Mouse (Mus musculus) cortical plate, adult 2 months (tissue): ENCODE measurements around the gene Snrnp25.

Experiments
- CTCF ChIP-seq: fragments of 200-500 bp; IDR thresholded peaks from 2 replicates; pipeline ENCODE4 v1.5.1; 2011; ENCODE audit warnings: mild to moderate bottlenecking, control low read depth, low read length; ENCODE audit not compliant: insufficient read depth; ENCODE audit errors: extremely low read depth
- POLR2A ChIP-seq: fragments of 200-500 bp; IDR thresholded peaks from 2 replicates; pipeline ENCODE4 v1.6.1; 2011; ENCODE audit warnings: mild to moderate bottlenecking, low read length, control low read depth; ENCODE audit not compliant: insufficient read depth; ENCODE audit errors: extremely low read depth

- TF ChIP-seq CTCF (no peak), POLR2A (peak; percentile 78; the same call in 1 of the 2 replicates)
These were observed at the start of gene Snrnp25 for GRCm38 (mm10) chr11:32205058-32205873.
